In genomic region chr14:57386758-57387561, GRCm38 (mm10) we compare ENCODE assay signal across 8 mouse cellular contexts. TPM values are rescaled to one million over a fixed set of nuclear protein-coding genes. Genes with fewer than 3 reads are reported as not detected.
DNase-seq lines count a peak whose midpoint lies in the region; ATAC-seq and TF ChIP-seq lines count a peak whose summit lies in the region.

No protein-coding gene starts in this region.

- H3K9ac ChIP-seq in liver, embryonic 16.5 days (ENCODE audit: low read depth, low read length): no peak overlapping the region
- no peak overlapping the region for H3K9ac ChIP-seq in hindbrain, embryonic 11.5 days (ENCODE audit: low read depth, low read length)

- peak overlapping the region; percentile 29 for H3K4me3 ChIP-seq in bone marrow macrophage, adult 2 months (ENCODE audit: insufficient read depth, low read length)
- peak overlapping the region; percentile 12; the same call in 1 of the 2 replicates for H3K4me3 ChIP-seq in liver, embryonic 16.5 days (ENCODE audit: low read depth, low read length)
- H3K4me3 ChIP-seq in hindbrain, embryonic 11.5 days (ENCODE audit: low read depth, low read length): no peak overlapping the region

- intact Hi-C loops in gastrocnemius, postnatal 14 days (cut with DNase I; ENCODE audit: low total_unique reads): no loop called here

- TF ChIP-seq POLR2A in bone marrow macrophage, adult 2 months (IDR thresholded peaks at IDR 0.05; ENCODE audit: borderline replicate concordance, low read depth, low read length): no peak

- H3K9me3 ChIP-seq in liver, embryonic 16.5 days (replicated peaks; ENCODE audit: control insufficient read depth, low read length): no peaks in the 10 kb centered on the region
- H3K9me3 ChIP-seq in hindbrain, embryonic 11.5 days (ENCODE audit: control insufficient read depth, low read length): no peaks in the 10 kb centered on the region

- peaks cover 14% of the 10 kb centered on the region for H3K4me1 ChIP-seq in bone marrow macrophage, adult 2 months (ENCODE audit: control insufficient read depth, insufficient read depth, low read length)
- peaks cover 8% of the 10 kb centered on the region for H3K4me1 ChIP-seq in liver, embryonic 16.5 days (ENCODE audit: control insufficient read depth, low read depth, low read length)
- no peaks in the 10 kb centered on the region for H3K4me1 ChIP-seq in hindbrain, embryonic 11.5 days (replicated peaks; ENCODE audit: control insufficient read depth, insufficient read depth, low read length)

- peak overlapping the region; percentile 47 for H3K27ac ChIP-seq in bone marrow macrophage, adult 2 months (ENCODE audit: insufficient read depth, low read depth, low read length)
- H3K27ac ChIP-seq in liver, embryonic 16.5 days (ENCODE audit: low read length): 0 out of 2 replicates have a peak overlapping the region, but pooled peaks have one; percentile 9
- no peak overlapping the region for H3K27ac ChIP-seq in hindbrain, embryonic 11.5 days (ENCODE audit: low read depth, low read length)

- DNase-seq in gastrocnemius, postnatal 25 days: peak; percentile 14
- no peak for DNase-seq in gastrocnemius, postnatal 14 days
- no peak for DNase-seq in thymus, postnatal 25 days
- no peak for DNase-seq in embryo, embryonic 9.5 days (ENCODE audit: extremely low spot score)
- DNase-seq in hindbrain, embryonic 11.5 days (ENCODE audit: low spot score): no peak

- no peak for TF ChIP-seq CTCF in bone marrow macrophage, adult 2 months (IDR thresholded peaks at IDR 0.05; ENCODE audit: low read depth, low read length)

- 29% methylated on average over 14 of the region's 14 CpGs for WGBS in liver, embryonic 16.5 days (ENCODE audit: insufficient replicate concordance)
- 72% methylated on average over 14 of the region's 14 CpGs for WGBS in hindbrain, embryonic 11.5 days

- H3K4me2 ChIP-seq in liver, embryonic 16.5 days (ENCODE audit: low read depth, low read length): peak overlapping the region; percentile 31
- H3K4me2 ChIP-seq in hindbrain, embryonic 11.5 days (replicated peaks; ENCODE audit: low read depth, low read length): no peak overlapping the region

- peak; percentile 69 to 81 for ATAC-seq in hematopoietic stem cell, adult 5-6 weeks (replicated peaks in 1 of 2; ENCODE audit: insufficient read depth in 1 of 2, low FRiP score in 2 of 2, low TSS enrichment in 1 of 2, low read depth in 1 of 2, poor library complexity in 2 of 2, severe bottlenecking in 2 of 2)
- ATAC-seq in liver, embryonic 16.5 days (ENCODE audit: low read depth): peak; percentile 39; the same call in 1 of the 2 replicates
- ATAC-seq in hindbrain, embryonic 11.5 days (ENCODE audit: low FRiP score): no peak

- H3K36me3 ChIP-seq in liver, embryonic 16.5 days (ENCODE audit: control insufficient read depth, insufficient read depth): no peaks in the 10 kb centered on the region
- no peaks in the 10 kb centered on the region for H3K36me3 ChIP-seq in hindbrain, embryonic 11.5 days (ENCODE audit: control insufficient read depth, insufficient read depth, low read length)

- H3K27me3 ChIP-seq in liver, embryonic 16.5 days (ENCODE audit: control insufficient read depth, insufficient read depth, low read depth, low read length): no peaks in the 10 kb centered on the region
- no peaks in the 10 kb centered on the region for H3K27me3 ChIP-seq in hindbrain, embryonic 11.5 days (ENCODE audit: control insufficient read depth, insufficient read depth, low read length)

RNA-seq across cellular contexts. Expression of gene Cryl1, which starts 11.4 kb away (rescaled TPM):
- total RNA-seq in gastrocnemius, postnatal 25 days (2021): 1 to 10 TPM; 3.4 to 5.2 TPM
- total RNA-seq in gastrocnemius, postnatal 14 days (2021): 1 to 10 TPM; 3.8 to 4.7 TPM
- 48.8 and 51.1 TPM in 2 replicates for polyA plus RNA-seq in bone marrow macrophage, adult 2 months (2012; ENCODE audit: insufficient read depth, insufficient read length, missing spikeins)
- 17.1 and 25.3 TPM in 2 replicates for total RNA-seq in hematopoietic stem cell, adult 5-6 weeks (2017)
- 6.3 and 7.6 TPM in 2 replicates for polyA plus RNA-seq in liver, embryonic 16.5 days (2015; fragmentation: Nextera tagmentation; extraction: Ambion mirVana)
- 8.8 and 9.9 TPM in 2 replicates for polyA plus RNA-seq in hindbrain, embryonic 11.5 days (2014; fragmentation: Nextera tagmentation; extraction: Ambion mirVana)

RNA-seq across cellular contexts. Expression of gene Ift88, which starts 36.9 kb away (rescaled TPM):
- total RNA-seq in gastrocnemius, postnatal 25 days (2021): 1 to 10 TPM; 2.5 to 2.8 TPM
- total RNA-seq in gastrocnemius, postnatal 14 days (2021): 1 to 10 TPM; 3.3 to 4.6 TPM
- polyA plus RNA-seq in bone marrow macrophage, adult 2 months (2012; ENCODE audit: insufficient read depth, insufficient read length, missing spikeins): 7.8 and 10.2 TPM in 2 replicates
- 14.3 and 15.8 TPM in 2 replicates for total RNA-seq in hematopoietic stem cell, adult 5-6 weeks (2017)
- polyA plus RNA-seq in liver, embryonic 16.5 days (2015; fragmentation: Nextera tagmentation; extraction: Ambion mirVana): 1.2 and 1.4 TPM in 2 replicates
- 20.7 and 21.4 TPM in 2 replicates for polyA plus RNA-seq in hindbrain, embryonic 11.5 days (2014; fragmentation: Nextera tagmentation; extraction: Ambion mirVana)
